Mouse (Mus musculus) heart, adult 2 months (tissue): ENCODE results near the gene Gbe1.

Experiments
- CTCF ChIP-seq: fragments of 200-600 bp; IDR thresholded peaks from 2 replicates; pipeline ENCODE4 v1.8.1; 2022; ENCODE audit warnings: antibody characterized with exemption, mild to moderate bottlenecking, moderate library complexity
- EP300 ChIP-seq: fragments of 200-500 bp; IDR thresholded peaks from 2 replicates; pipeline ENCODE4 v1.6.1; 2011; ENCODE audit warnings: low read depth, low read length, control low read depth; ENCODE audit not compliant: insufficient read depth
- POLR2A ChIP-seq: fragments of 200-500 bp; IDR thresholded peaks from 2 replicates; pipeline ENCODE4 v1.6.1; 2011; ENCODE audit warnings: mild to moderate bottlenecking, low read depth, low read length, control low read depth; ENCODE audit not compliant: insufficient read depth

- TF ChIP-seq POLR2A (no peak), CTCF (no peak), EP300 (no peak)
These were observed 248.8 kb downstream of the Gbe1 start for GRCm38 (mm10) chr16:70562574-70562973.
